Mouse (Mus musculus): ENCODE results near the gene Tmem211.

DNA sequence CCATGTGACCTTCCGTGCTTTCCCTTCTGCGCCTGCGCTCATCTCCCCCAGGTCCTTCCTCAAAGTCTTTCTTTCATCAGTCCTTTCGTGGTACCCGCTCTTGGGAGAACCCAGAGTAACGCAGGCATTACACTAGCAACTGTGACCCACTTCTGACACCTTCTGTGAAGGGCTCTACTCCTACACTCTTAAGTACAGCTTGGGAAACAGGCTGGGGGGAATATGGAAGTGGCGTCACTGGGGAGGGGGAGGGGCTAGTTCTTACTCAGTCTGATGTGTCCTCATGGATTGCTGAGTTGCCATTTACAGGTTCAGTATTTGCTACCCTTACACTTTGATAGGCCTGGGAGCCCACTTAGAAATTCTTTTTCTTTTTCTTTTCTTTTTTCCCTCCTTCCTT, 54.8 kb downstream of the Tmem211 start:
- TF ChIP-seq CTCF (IDR thresholded peaks at IDR 0.05; ENCODE audit: low read depth), result no peak
- no peak for TF ChIP-seq EP300 (optimal IDR thresholded peaks at IDR 0.05)
